Mouse (Mus musculus) kidney, adult 8-10 months (tissue): Measurements from ENCODE around the gene Sec24a.

Source experiments
- DNase-seq, 2 experiments: peaks; one replicate each; pipeline ENCODE4 v3.0.0; 2022

Sec24a gene

GRCm38 (mm10) chr11:51646751-51647667, 116.4 kb downstream of the Sec24a start:
- peak; percentile 54 to 61 for DNase-seq

GRCm38 (mm10) chr11:51646245-51646644, 117.2 kb downstream of the Sec24a start:
- no peak for DNase-seq

- DNase-seq = no peak
These were observed 118.1 kb downstream of the Sec24a start for GRCm38 (mm10) chr11:51645293-51645692.

- DNase-seq = no peak
These were observed 119.2 kb downstream of the Sec24a start for GRCm38 (mm10) chr11:51644217-51644616.

GRCm38 (mm10) chr11:51643761-51644160, 119.7 kb downstream of the Sec24a start:
- no peak for DNase-seq

GRCm38 (mm10) chr11:51643202-51643601, 120.2 kb downstream of the Sec24a start:
- DNase-seq = no peak
